Mouse (Mus musculus): ENCODE data around the gene Snn.
A peak's percentile ranks its signal among the peaks of the same experiment; 100 is the strongest.

DNA sequence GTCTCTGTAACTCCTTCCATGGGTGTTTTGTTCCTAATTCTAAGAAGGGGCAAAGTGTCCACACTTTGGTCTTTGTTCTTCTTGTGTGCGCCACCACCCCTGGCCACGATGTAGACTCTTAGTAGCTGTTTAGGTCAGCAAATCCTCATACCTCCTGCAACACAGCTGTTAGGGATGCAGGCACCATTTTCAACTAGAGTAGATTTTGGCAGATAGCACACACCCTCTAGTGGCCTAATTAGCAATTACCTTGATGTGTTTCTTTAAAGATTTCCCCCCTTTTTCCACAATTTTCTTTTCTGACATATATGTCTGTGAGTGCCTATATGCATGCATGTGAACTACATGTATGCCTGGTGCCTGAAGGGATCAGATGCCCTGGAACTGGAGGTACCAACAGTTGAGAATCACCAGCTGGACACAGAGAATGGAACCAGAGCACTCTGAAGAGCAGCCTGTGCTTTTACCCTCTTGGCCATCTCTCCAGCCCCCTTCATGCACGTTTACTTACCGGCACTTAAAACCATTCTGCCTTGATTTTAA lies 48.5 kb downstream of the Snn start:
- peak; percentile 46; the same call in 1 of the 2 replicates for TF ChIP-seq CTCF (IDR thresholded peaks at IDR 0.05; ENCODE audit: extremely low read depth, insufficient read depth, low read length)
- no peak for TF ChIP-seq POLR2A (IDR thresholded peaks at IDR 0.05; ENCODE audit: extremely low read depth, insufficient read depth, low read length)
